Mouse (Mus musculus) spleen, postnatal 14 days (tissue): ENCODE results near the gene Tbc1d10a.

ENCODE experiments used
- DNase-seq, 2 experiments: peaks; one replicate each; pipeline ENCODE4 v3.0.0; 2021 to 2022; ENCODE audit warnings: low spot score in 2 of 2

The Tbc1d10a gene

DNA sequence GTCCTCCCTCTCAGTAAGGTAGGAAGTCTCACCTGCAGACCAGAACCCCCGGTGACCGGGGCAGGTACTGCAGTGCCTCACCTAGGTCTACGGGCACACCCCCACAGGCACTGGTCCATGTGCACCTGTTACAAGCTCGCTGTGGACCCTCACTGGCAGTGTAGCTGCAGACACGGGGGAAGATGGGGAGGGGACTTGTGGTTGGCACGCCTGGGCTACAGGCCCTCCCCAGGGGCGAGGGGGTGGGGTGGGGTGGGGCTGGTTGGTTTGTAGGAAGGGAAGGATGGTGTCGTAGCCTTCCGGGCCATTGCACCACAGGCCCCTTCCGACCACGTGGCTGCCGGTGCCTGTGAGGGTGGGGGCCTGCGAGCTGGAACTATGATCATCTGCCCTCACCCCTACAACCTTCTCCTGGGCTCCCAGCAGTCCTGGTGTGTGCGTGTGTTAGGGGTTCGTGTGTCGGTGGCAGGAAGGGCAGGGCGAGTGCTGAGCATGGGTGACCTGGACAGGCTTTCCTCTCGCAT, 50.9 kb downstream of the Tbc1d10a start:
- DNase-seq, result peak; percentile 31 to 46

DNA sequence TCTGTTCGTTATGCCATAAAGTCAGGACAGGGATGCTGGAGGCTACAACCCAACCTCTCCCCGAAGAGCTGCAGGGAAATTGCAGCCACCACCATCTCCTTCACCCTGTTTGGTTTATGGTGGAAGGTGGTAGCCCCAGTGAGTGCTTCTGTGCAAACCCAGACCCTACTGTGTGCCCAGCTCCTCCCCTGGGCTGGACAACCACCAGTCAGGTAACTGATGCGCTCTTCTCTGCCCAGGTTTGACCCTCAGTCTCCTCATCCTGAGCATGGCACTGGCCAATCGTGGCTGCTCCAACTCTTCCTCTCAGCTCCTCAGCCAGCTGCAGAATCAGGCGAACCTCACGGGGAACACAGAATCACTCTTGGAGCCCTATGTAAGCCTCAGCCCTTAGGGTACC, 51.6 kb downstream of the Tbc1d10a start:
- DNase-seq, result no peak

DNA sequence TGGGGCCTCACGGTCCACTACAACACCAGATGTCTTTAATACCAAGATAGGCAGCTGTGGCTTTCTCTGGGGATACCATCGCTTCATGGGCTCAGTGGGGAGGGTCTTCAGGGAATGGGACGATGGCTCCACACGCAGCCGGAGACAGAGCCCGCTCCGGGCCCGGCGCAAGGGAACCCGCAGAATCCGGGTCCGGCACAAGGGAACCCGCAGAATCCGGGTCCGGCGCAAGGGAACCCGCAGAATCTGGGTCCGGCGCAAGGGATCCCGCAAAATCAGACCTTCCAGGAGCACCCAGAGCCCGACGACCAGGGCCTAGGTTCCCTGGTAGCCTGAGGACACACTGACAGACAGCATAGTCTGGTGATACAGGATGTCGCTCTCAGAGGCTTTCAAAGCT, 53.1 kb downstream of the Tbc1d10a start:
- DNase-seq, result no peak

DNA sequence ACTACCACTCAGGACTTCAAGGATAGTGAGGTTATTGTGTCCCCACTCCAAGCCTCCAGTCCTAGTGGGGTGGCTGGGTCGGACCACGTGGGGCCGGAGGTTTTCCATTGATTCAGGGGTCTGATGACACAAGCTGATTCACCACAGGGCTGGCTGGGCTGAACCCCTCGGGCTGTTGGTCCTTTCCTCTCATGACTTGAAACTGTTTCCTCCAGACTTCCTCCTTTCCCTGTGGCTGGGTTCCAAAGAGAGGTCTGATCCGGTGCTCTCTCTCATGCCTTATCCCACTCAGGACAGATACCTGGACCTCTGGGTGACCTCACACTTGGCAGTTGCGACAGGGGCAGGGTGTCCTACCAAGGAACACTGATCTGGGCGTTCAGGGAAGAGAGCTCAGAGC, 53.6 kb downstream of the Tbc1d10a start:
- no peak for DNase-seq

DNA sequence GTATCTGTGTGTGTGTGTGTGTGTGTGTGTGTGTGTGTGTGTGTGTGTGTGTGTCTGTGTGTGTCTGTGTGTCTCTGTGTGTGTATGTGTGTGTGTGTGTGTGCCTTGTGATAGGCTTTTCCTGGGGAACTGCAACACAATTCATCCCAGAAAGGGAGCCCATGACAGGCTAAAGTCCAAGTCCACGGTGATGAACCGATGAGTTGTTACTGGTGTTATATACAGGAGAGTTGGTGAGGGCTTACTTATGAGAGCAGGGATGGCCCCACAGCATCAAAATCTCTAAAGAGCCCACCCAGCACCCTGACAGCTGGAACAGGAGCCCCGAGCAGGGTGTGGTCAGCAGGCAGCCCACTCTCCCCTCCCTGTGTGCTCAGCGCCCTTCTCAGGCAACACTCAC, 54.6 kb downstream of the Tbc1d10a start:
- DNase-seq, result no peak

DNA sequence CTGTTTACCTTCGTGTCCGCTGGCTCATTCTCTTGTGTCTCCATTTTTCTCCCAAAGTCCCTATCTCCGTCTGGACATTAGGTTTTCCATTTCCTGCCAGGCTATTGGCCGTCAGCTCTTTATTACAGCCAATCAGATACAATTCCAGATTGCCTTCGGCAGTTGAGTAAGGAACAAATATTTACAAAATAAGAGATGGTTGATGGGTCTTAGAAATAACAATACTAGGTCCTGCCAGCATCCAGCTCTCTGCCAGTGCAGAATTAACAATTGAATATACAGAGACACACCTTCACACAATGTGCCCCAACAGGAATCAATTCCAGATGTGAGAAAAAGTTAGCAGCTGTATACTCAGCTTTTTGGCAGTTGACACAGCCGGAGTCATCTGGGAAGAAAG, 59.5 kb downstream of the Tbc1d10a start:
- no peak for DNase-seq

DNA sequence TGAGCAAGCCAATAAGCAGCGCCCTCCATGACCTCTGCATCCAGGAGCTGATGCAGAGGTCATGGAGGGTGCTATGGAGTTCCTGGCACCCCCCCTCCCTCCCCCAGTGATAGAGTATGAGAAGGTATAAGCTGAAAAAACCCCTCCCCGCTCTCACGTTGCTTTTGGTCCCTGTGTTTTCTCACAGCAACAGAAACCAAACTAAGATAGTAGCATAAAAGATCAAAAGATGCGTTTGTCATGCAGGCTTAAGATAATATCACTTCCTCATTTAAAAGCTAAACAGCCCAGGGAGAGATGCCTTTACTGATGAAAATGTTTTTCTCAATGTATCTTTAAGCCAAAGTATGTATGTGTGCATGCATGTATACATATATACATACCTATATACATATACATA, 60.0 kb downstream of the Tbc1d10a start:
- DNase-seq, result no peak

DNA sequence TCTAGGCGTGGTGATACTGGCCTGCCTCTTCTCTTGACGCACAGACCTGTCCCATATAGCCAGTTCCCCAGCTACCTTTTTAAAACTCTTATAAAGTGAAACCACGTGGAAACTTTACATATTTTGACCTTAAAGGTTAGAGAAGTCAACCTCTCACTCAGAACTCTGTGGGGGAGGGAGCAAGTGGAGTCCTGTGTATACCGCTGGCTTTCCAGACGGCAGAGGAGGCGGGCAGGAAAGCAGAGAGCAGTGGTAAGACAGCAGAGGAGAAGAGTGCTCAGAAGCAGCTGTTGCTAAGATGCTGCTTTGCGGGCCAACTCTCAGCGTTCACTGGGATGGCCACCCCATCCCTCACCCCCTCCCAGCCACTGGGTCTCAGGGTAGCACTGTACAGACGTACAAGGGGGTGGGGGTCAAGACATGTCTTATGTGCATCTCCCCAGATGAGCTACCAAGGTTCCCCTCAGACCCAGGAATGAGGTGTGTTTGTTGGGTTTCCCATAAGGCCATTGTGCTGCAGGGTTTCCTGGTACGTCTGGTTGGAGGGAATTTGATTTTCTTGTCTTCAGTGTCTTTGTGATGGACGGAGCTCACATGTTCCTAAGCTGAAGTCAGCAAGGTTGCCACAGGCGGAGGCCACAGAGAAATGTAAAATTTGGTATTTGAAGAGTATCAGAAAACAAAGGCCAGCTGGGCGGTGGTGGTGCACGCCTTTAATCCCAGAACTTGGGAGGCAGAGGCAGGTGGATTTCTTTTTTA, 60.8 kb downstream of the Tbc1d10a start:
- DNase-seq, result no peak

DNA sequence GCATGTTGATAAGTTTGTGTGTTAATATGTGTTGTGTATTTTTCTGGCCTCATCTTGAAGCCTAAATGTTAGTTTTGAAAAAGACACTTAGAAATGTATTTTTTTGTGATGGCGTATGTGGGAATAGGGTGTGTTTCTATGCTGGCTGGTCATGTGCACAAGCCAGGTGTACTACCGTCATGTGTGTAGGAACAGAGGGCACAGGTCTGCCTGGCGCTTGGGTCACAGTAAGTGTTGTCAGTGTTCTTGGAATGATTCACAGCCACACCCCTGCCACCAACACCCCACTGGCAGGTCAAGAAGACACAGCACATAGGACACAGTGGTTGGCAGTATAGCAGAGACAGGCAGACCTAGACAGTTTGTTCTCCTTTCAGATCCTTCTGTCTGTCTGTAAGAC, 62.6 kb downstream of the Tbc1d10a start:
- DNase-seq, result no peak

DNA sequence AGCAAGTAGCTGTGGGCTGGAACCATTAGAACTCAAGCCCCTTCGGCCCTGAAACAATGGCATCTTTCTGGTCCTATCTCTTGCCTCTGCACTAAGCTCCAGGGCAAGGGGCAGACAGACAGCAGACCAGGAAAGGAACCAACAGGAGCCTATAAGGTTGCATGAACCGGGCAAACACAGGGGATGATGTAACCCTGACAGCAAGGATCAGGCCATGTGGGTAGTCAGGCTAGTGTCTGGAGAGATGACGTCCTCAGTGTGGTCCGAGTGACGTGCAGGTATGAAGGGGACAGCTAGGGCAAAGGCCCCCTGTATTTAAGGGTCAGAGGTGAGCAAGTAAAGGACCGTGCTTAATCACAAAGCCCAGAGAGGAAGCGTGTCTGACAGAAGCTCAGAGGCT, 63.7 kb downstream of the Tbc1d10a start:
- DNase-seq, result no peak

DNA sequence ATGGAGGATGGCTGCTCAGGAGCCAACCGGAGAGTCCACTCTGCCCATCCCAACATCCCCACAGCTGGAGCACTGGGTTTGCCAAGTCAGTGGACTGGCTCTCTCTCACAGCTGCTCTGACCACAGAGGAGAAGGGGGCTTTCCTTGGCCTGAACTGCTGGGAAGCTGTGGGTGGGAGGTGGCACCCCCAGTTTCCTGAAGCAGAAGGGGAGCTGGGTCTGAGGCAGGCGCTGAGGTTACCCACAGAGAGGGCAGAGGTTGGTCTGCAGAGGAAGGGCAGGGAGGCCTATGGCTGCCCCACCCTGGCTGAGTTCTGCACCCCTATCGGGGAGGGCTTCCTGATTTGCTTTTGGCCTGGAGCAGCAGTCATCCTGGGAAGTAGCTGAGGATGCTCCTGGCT, 64.8 kb downstream of the Tbc1d10a start:
- DNase-seq, result no peak

DNA sequence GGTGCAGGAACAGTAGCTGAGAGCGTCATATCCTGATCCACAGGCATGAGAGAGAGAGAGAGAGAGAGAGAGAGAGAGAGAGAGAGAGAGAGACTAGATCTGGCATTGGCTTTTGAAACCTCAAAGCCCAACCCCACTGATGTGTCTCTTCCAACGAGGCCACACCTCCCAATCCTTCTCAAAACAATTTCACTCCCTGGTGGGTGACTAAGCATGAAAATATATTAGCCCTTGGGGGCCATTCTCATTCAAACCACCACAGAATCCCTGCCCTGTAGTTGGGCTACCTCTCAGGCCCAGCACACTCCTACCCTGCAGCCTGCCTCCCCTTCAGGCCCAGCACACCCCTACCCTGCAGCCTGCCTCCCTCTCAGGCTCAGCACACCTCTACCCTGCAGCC, 66.3 kb downstream of the Tbc1d10a start:
- no peak for DNase-seq

DNA sequence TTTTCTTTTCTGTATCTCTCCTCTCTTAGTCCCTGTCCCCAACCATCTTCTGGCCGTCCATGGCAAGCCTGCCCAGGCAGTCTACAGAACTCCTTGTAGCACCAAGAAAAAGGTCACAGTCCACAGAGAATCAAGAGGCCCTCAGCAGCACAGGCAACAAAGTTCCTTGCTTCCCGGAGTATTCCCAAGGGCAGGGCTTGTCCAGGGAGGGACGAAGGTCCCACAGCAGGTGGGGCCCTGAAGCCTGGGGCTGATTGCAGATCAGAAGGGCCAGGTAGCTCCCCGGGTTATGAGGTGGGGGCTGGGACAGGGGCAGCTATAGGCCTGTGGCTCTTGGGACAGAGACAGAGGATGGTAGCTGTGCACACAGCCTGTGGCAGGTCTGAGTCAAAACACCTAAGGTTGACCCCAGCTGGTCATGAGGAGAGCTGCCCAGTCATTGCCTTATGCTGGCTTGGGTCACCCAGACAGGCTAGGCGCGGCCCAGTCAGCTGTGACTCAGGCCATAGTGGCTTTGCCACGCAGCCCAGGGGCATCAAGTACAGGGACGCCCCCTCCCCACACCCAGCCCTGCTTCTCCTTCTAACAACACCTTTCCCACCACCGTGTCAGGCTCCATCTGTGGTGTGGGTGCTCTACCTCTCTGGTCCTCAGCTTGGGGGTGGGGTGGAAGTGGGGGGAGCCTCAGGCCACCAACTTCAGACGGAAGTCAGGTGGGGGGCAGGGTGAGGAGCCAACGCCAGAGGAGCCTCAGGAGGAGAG, 70.4 kb downstream of the Tbc1d10a start, which contains the start of gene Lif:
Gene Lif, plus strand, starts transcription at position 712 of the 762 bp plus-strand sequence.
- DNase-seq, result no peak

DNA sequence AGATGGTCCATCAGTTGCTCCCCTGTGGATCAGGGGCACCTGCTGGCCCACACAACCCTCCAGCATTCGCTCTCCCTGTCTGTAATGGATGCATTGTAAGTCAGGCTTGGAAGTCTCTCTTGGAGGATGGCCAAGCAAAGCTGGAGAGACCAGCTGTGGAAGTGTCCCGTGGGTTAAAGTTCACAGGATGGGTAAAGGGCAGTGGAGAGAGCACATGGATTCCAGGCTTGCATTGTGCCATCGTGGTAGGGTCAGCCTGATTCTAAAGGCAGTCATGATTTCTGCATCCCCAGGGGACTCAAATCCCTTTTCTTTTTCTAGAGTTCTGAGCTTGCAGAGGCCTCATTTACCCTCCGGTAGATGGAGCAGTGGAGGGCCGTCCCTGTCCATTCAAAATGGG, 71.2 kb downstream of the Tbc1d10a start:
- DNase-seq, result no peak

DNA sequence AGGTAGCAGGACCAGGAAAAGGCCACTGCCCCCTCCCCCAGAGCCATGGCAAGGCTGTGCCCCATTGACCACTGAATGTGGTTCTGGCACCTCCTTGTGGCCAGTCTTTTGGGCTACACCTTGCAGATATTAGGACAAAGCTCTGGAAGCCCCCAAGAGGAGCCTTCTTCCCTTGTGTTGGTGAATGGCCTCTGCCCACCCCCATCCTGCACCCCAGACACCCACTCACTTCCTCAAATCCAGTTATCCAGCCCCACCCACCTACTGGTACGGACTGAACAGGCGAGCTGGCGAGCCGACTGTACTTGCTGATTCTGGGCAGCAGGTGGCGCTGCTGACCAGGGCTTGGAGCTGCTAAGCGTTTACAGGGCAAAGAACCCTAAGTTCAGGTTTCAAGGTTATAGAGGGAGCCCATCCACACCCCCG, 72.1 kb downstream of the Tbc1d10a start:
- DNase-seq, result peak; percentile 70 to 81

DNA sequence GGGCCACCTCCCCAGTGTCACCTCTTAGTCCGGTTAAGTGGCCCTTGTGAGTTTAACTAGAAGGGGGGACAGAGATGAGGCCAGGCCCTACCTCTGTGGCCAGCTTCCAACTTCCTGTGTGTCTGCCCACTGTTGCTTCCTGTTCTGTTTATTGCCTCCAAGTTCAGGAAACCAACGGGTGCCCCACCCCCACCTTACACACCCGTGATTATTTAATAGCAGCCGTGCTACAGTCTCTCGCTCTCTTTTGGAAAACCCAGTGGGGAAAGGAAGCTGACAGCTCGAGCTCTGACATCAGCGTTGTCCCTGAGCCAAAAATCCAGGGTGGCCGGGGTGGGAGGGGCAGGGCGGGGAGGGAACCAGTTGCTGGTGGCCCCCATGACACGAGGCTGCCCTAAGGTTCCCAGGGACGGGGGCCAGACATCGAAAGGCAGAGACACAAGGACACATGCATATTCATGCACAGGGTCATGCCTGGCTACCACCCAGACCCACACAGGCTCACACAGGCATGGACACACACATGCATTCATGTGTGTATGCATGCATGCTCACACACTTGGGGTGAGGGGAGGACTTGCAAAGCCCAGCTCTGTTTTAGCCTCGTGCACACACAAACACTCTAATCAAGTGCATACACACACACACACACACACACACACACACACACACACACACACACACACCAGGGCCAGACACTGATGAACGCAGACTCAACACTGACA, 74.0 kb downstream of the Tbc1d10a start:
- DNase-seq, result no peak

DNA sequence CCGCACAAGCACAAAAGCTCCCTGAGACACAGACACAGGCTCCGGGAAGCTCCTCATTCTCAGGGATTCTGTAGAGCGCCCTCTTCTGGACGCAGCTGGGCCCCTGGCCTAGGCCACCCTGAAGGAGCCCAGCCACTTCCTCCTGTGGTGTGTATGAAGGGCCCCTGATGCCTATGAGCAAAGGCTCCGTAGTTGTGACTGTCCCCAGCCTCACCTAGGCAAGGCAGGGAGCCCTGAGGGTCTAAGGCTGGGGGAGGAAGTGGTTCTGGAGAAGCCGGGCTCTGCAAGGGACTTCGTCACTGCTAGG, 74.6 kb downstream of the Tbc1d10a start:
- DNase-seq, result peak; percentile 31 to 62

DNA sequence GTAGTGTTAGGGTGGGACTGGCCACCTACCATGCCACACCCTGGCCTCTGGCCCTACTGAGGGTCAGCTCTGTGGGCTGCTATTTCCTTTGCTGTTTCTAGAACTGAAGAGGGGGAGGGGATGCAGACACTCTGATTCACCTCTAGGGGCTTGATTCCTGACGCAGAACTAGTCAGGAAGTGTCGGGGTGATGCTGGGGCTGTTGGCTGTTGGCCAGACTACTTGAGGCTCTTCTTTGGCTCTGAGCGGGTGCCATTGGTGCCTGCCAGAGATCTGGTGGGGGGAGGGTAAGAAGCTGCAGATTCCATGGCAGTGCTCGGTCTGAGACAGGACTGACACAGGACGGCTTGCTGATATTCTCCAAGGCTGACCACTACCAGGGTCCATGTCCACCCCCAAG, 75.4 kb downstream of the Tbc1d10a start:
- DNase-seq, result no peak

DNA sequence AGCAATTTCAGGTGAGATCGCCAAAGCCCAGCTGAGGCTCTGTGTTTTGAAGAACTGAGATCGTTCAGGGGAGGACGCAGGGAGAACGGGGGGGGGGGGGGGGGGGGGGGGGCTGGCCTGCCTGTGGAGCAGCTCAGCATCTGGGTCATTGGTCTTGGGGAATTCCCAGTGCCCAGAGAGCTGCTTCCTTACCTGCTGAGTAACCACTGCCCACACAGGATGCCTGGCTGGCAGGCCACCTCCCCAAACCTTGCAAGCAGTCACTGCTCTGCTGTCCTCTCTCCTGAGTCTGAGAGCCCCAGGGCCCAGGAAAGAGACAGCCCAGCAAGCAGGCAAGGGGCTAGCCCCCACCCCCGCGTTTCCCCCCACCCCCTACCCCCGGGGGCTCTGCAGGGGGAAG, 76.3 kb downstream of the Tbc1d10a start:
- no peak for DNase-seq

DNA sequence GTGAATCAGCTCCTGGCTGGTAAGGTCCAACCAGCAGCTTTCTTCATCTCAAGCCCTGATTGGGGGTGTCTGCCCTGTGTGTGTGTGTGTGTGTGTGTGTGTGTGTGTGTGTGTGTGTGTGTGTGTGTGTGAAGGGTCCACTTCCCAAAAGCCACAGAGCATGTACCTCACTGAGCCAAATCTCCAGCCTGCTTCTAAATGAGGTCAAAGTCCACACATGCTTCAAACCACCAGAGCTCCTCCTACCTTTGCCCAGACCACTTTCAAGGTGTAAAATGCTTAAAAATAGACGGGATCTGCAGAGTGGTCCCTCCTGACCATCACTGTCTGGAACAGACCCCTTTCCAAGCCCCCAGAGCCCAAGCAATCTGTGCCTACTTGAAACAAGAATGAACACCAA, 76.7 kb downstream of the Tbc1d10a start:
- DNase-seq, result no peak

DNA sequence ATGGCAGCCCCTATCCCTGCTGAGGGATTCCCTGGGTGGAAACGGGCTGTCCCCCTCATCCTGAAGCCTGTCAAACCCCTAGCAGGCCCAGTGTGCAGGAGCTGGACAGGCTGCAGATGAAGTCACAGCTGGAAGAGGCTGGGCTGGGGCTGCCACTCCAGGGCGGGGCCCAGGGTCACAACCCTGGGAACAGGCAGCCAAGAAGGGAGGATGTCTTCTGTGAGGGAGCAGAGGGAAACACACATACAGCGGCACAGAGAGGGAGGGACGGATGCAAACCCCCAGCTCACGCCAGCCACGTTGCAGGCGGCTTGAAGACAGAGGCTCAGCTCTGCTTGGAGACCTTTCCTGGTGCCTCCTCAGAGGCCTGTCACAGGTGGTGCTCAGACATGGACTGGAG, 77.5 kb downstream of the Tbc1d10a start:
- no peak for DNase-seq
